Mouse (Mus musculus) midbrain, embryonic 11.5 days (tissue): Measurements from ENCODE around the gene Ctnna3. TPM values are rescaled to one million over a fixed set of nuclear protein-coding genes. Genes with fewer than 3 reads are reported as not detected.
A peak's percentile ranks its signal among the peaks of the same experiment; 100 is the strongest.

Experiments
- ATAC-seq: fragments of 200-750 bp; cut with Nextera tagmentation; 2 replicates; pipeline ENCODE4 v1.8.0; 2017; ENCODE audit warnings: moderate TSS enrichment, moderate library complexity; ENCODE audit not compliant: low FRiP score
- DNase-seq: peaks from one replicate; pipeline ENCODE4 v3.0.0; 2015; ENCODE audit warnings: low spot score; ENCODE audit errors: missing footprints
- H3K27ac ChIP-seq: fragments of 300-500 bp; sonication (generic); 2 replicates; pipeline ENCODE4 v1.5.1; 2014; ENCODE audit warnings: low read depth, low read length
- H3K27me3 ChIP-seq: fragments of 300-500 bp; sonication (generic); 2 replicates; pipeline ENCODE4 v1.6.1; 2014; ENCODE audit warnings: mild to moderate bottlenecking, low read length, moderate library complexity, mixed read lengths; ENCODE audit not compliant: control insufficient read depth, insufficient read depth
- H3K36me3 ChIP-seq: fragments of 300-500 bp; sonication (generic); 2 replicates; pipeline ENCODE4 v1.6.1; 2014; ENCODE audit warnings: mild to moderate bottlenecking, low read length, moderate library complexity, mixed read lengths; ENCODE audit not compliant: control insufficient read depth, insufficient read depth
- H3K4me1 ChIP-seq: fragments of 300-500 bp; sonication (generic); 2 replicates; pipeline ENCODE4 v1.6.1; 2014; ENCODE audit warnings: low read length; ENCODE audit not compliant: control insufficient read depth, insufficient read depth
- H3K4me2 ChIP-seq: fragments of 300-500 bp; sonication (generic); 2 replicates; pipeline ENCODE4 v1.6.1; 2014; ENCODE audit warnings: mild to moderate bottlenecking, moderate library complexity
- H3K4me3 ChIP-seq: fragments of 300-500 bp; sonication (generic); 2 replicates; pipeline ENCODE4 v1.5.1; 2014; ENCODE audit warnings: low read depth, low read length
- H3K9ac ChIP-seq: fragments of 300-500 bp; sonication (generic); 2 replicates; pipeline ENCODE4 v1.6.1; 2014; ENCODE audit warnings: low read length
- H3K9me3 ChIP-seq: fragments of 300-500 bp; sonication (generic); 2 replicates; pipeline ENCODE4 v1.6.1; 2016; ENCODE audit warnings: low read length; ENCODE audit not compliant: control insufficient read depth
- WGBS: fragments of 180-500 bp; shearing (Covaris S2); extraction: QIAGEN DNeasy Blood & Tissue Kit; methylation state at CpG from one replicate; pipeline ENCODE4 v1.1.7; 2014; 5-methylcytosine and 5-hydroxymethylcytosine counted together
- polyA plus RNA-seq: library from polyadenylated mRNA; unstranded; fragments of >200 nt; fragmentation: Nextera tagmentation; extraction: Ambion mirVana; gene quantifications from 2 replicates; pipeline ENCODE4 v1.2.1, GENCODE M21; 2014

Ctnna3 gene
- polyA plus RNA-seq, 1 experiment from 2014 or later = not detected

GRCm38 (mm10) chr10:64483281-64483680 lies 1053.4 kb downstream of the Ctnna3 start:
- H3K4me2 ChIP-seq = no peak overlapping the region
- no peaks in the 10 kb centered on the region for H3K27me3 ChIP-seq
- 75% methylated on average over 5 of the region's 5 CpGs for WGBS
- H3K9ac ChIP-seq = no peak overlapping the region
- DNase-seq (no peak), ATAC-seq (no peak)
- H3K27ac ChIP-seq = no peak overlapping the region
- H3K9me3 ChIP-seq = no peaks in the 10 kb centered on the region
- H3K36me3 ChIP-seq = no peaks in the 10 kb centered on the region
- H3K4me3 ChIP-seq = no peak overlapping the region
- H3K4me1 ChIP-seq = no peaks in the 10 kb centered on the region

DNA sequence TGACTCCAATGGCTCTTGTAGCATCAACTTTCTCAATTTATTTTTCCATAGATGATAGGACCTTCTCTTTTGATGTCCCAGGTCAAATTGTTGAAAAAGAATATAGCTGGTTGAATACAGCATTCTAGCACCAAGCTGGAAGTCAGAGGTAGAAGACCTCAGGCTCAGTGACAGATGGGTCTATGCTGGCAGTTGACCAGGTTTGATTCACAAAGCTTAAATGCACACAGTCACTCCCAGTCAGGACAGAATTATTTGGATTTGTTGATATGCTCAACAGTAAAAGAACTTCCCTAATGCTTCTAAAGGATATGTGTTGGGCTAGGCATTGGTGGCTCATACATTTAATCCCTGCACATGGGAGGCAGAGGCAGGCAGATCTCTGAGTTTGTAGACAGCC lies 1059.6 kb downstream of the Ctnna3 start:
- Histone ChIP-seq H3K27me3 (no peaks in the 10 kb centered on the region), H3K4me2 (no peak overlapping the region), H3K4me3 (no peak overlapping the region), H3K36me3 (no peaks in the 10 kb centered on the region), H3K9ac (no peak overlapping the region), H3K4me1 (no peaks in the 10 kb centered on the region), H3K27ac (no peak overlapping the region), H3K9me3 (no peaks in the 10 kb centered on the region)
- DNase-seq = no peak
- ATAC-seq = no peak

- Histone ChIP-seq H3K27me3 (no peaks in the 10 kb centered on the region), H3K27ac (no peak overlapping the region), H3K9me3 (no peaks in the 10 kb centered on the region), H3K36me3 (no peaks in the 10 kb centered on the region), H3K4me1 (no peaks in the 10 kb centered on the region), H3K4me2 (no peak overlapping the region), H3K9ac (no peak overlapping the region), H3K4me3 (no peak overlapping the region)
- ATAC-seq (peak; percentile 61; the same call in 1 of the 2 replicates), DNase-seq (no peak)
- 78% methylated on average over 3 of the region's 3 CpGs for WGBS
Measured at GRCm38 (mm10) chr10:64543647-64544046, 1113.7 kb downstream of the Ctnna3 start.

DNA sequence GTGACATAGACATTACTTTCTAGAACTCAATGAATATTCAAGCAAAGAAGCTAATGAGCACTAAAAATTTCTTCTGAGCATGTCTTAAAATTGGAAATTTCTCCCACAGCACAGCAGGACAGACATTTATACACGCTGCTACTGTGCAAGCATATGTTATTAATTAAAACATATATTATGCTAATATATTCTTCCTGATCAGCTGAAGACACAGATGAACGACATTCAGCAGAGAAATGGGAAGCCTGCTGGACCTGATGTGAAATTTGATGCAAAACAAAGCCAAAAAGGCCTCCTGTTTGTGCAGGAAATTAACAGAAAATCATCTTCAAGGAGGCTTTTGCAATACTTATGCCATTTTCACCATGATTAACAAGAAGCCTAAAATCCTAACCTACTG lies 1114.5 kb downstream of the Ctnna3 start:
- H3K4me1 ChIP-seq = no peaks in the 10 kb centered on the region
- no peak overlapping the region for H3K9ac ChIP-seq
- no peaks in the 10 kb centered on the region for H3K36me3 ChIP-seq
- H3K9me3 ChIP-seq = no peaks in the 10 kb centered on the region
- DNase-seq (no peak), ATAC-seq (no peak)
- 64% methylated on average over 2 of the region's 2 CpGs for WGBS
- H3K27ac ChIP-seq = no peak overlapping the region
- no peak overlapping the region for H3K4me3 ChIP-seq
- no peaks in the 10 kb centered on the region for H3K27me3 ChIP-seq
- H3K4me2 ChIP-seq = no peak overlapping the region

GRCm38 (mm10) chr10:64571311-64571710 lies 1141.4 kb downstream of the Ctnna3 start:
- Histone ChIP-seq H3K36me3 (no peaks in the 10 kb centered on the region), H3K4me2 (no peak overlapping the region), H3K4me1 (no peaks in the 10 kb centered on the region), H3K9ac (no peak overlapping the region), H3K27me3 (no peaks in the 10 kb centered on the region), H3K27ac (no peak overlapping the region), H3K4me3 (no peak overlapping the region), H3K9me3 (no peaks in the 10 kb centered on the region)
- DNase-seq (no peak), ATAC-seq (no peak)
- 92% methylated on average over 3 of the region's 3 CpGs for WGBS

GRCm38 (mm10) chr10:64588116-64588515 lies 1158.2 kb downstream of the Ctnna3 start:
- Histone ChIP-seq H3K27ac (no peak overlapping the region), H3K4me3 (no peak overlapping the region), H3K27me3 (no peaks in the 10 kb centered on the region), H3K36me3 (no peaks in the 10 kb centered on the region), H3K9ac (no peak overlapping the region), H3K9me3 (no peaks in the 10 kb centered on the region), H3K4me1 (no peaks in the 10 kb centered on the region), H3K4me2 (no peak overlapping the region)
- ATAC-seq (no peak), DNase-seq (no peak)
- 90% methylated on average over 2 of the region's 2 CpGs for WGBS

DNA sequence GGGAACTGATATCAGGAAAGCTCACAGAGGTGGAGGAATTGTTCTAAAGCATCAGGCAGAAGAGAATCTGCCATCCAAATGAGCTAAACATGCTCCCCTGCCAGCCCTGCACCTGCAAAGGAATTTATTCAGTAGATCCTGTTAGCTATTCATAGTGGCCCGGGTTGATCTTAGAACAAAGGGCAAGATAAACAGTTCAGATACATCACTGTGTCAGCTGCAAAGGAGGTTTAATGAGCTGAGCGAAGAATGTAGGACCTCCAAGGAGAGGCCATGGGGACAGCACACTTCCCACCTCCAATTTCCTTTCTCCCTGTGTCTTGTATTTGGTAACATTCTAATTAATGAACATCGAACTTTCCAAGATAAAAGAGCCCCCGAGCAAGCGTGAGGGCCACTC lies 1206.9 kb downstream of the Ctnna3 start:
- H3K4me3 ChIP-seq = no peak overlapping the region
- H3K27me3 ChIP-seq = no peaks in the 10 kb centered on the region
- no peak overlapping the region for H3K27ac ChIP-seq
- no peak overlapping the region for H3K4me2 ChIP-seq
- ATAC-seq = no peak
- H3K36me3 ChIP-seq = no peaks in the 10 kb centered on the region
- WGBS = 39% methylated on average over 5 of the region's 5 CpGs
- H3K9ac ChIP-seq = no peak overlapping the region
- no peaks in the 10 kb centered on the region for H3K9me3 ChIP-seq
- no peaks in the 10 kb centered on the region for H3K4me1 ChIP-seq
- no peak for DNase-seq

- H3K9ac ChIP-seq = no peak overlapping the region
- no peak for ATAC-seq
- H3K27ac ChIP-seq = no peak overlapping the region
- H3K36me3 ChIP-seq = no peaks in the 10 kb centered on the region
- no peak overlapping the region for H3K4me3 ChIP-seq
- no peak for DNase-seq
- no peaks in the 10 kb centered on the region for H3K27me3 ChIP-seq
- no peaks in the 10 kb centered on the region for H3K9me3 ChIP-seq
- H3K4me1 ChIP-seq = no peaks in the 10 kb centered on the region
- no peak overlapping the region for H3K4me2 ChIP-seq
Measured at GRCm38 (mm10) chr10:64639061-64639460, 1209.2 kb downstream of the Ctnna3 start.

DNA sequence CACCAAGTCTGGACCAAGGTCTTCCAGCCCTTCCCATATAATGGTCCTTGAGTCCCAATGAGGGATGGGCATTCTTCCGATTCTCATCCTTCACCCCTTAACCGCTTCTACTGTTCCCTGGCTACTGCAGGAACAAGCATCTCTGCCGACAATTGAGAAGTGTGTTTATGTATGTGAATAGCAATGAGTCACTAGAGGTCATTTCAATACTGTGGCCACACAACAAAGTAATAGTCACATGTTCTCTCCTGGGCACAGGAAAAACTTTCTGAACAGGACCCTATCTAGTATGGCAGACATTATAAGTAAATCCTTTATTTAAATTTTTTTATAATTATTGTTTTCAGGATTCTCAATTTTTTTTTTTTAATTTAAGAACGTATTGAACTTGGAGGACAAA lies 1211.2 kb downstream of the Ctnna3 start:
- Histone ChIP-seq H3K4me2 (no peak overlapping the region), H3K36me3 (no peaks in the 10 kb centered on the region), H3K4me1 (no peaks in the 10 kb centered on the region), H3K27ac (no peak overlapping the region), H3K4me3 (no peak overlapping the region), H3K9ac (no peak overlapping the region), H3K9me3 (no peaks in the 10 kb centered on the region), H3K27me3 (no peaks in the 10 kb centered on the region)
- DNase-seq (no peak), ATAC-seq (no peak)
- WGBS = 82% methylated on average over 4 of the region's 4 CpGs

GRCm38 (mm10) chr10:64641576-64641975 lies 1211.7 kb downstream of the Ctnna3 start:
- Histone ChIP-seq H3K36me3 (no peaks in the 10 kb centered on the region), H3K4me3 (no peak overlapping the region), H3K4me2 (no peak overlapping the region), H3K9ac (no peak overlapping the region), H3K27ac (no peak overlapping the region), H3K9me3 (no peaks in the 10 kb centered on the region), H3K27me3 (no peaks in the 10 kb centered on the region), H3K4me1 (no peaks in the 10 kb centered on the region)
- 78% methylated on average over 8 of the region's 8 CpGs for WGBS
- ATAC-seq (no peak), DNase-seq (no peak)
